10 mouse cellular contexts compared by ENCODE assay signal in genomic region chr14:60435515-60435914, GRCm38 (mm10).
DNase-seq lines count a peak whose midpoint lies in the region; ATAC-seq and TF ChIP-seq lines count a peak whose summit lies in the region.
"Had no signal": no experiment of that assay in that cellular context is flagged by ENCODE, and none has a peak within 500 bp of the region (broad histone marks: within the 10 kb centered on the region; RNA-seq: fewer than 3 reads in every experiment).

No protein-coding gene starts in this region.

- in situ Hi-C loops in ES-E14 (cut with MboI; ENCODE audit: low sequenced_read_pairs in 2 of 2, unreplicated experiment in 2 of 2), result no loop called here

- H3K27ac ChIP-seq in ES-E14 (ENCODE audit: insufficient read depth, low read depth, low read length, poor library complexity, severe bottlenecking), result no peak overlapping the region
- H3K27ac ChIP-seq in embryonic fibroblast, embryonic 13.5 days (ENCODE audit: insufficient read depth, low read length), result no peak overlapping the region
- H3K27ac ChIP-seq: forebrain, embryonic 13.5 days; hindbrain, embryonic 10.5 days; limb, embryonic 15.5 days had no signal

- DNase-seq in left cerebral cortex, adult 18-20 months (ENCODE audit: low spot score in 2 of 2), result peak; percentile 46 to 49
- no peak for DNase-seq in left cerebral cortex, adult 8-10 months (ENCODE audit: low spot score in 2 of 2)
- no peak for DNase-seq in ES-E14 (ENCODE audit: low read depth, low spot score)
- DNase-seq in adrenal gland, postnatal 10 days, result peak; percentile 43
- DNase-seq in T-cell, adult 2 months (ENCODE audit: low spot score), result no peak

- no peak overlapping the region for H3K9ac ChIP-seq in ES-E14 (ENCODE audit: insufficient read depth, low read depth, low read length, poor library complexity, severe bottlenecking)
- H3K9ac ChIP-seq: forebrain, embryonic 13.5 days; limb, embryonic 15.5 days had no signal

- H3K9me3 ChIP-seq in ES-E14 (ENCODE audit: control insufficient read depth, insufficient read depth, low read depth, low read length), result no peaks in the 10 kb centered on the region
- H3K9me3 ChIP-seq: forebrain, embryonic 13.5 days; hindbrain, embryonic 10.5 days; limb, embryonic 15.5 days had no signal

- ATAC-seq in megakaryocyte-erythroid progenitor cell, adult 5-6 weeks (replicated peaks; ENCODE audit: low FRiP score, low TSS enrichment, poor library complexity, severe bottlenecking), result no peak
- ATAC-seq: forebrain, embryonic 13.5 days had no signal

- H3K4me3 ChIP-seq in ES-E14 (ENCODE audit: insufficient read depth in 1 of 2, low read depth in 1 of 2, low read length in 2 of 2, poor library complexity in 1 of 2, severe bottlenecking in 1 of 2), result no peak overlapping the region
- no peak overlapping the region for H3K4me3 ChIP-seq in embryonic fibroblast, embryonic 13.5 days (ENCODE audit: insufficient read depth, low read length)
- H3K4me3 ChIP-seq: forebrain, embryonic 13.5 days; hindbrain, embryonic 10.5 days; limb, embryonic 15.5 days had no signal

- peak; percentile 13; the same call in 1 of the 2 replicates for TF ChIP-seq CTCF in embryonic fibroblast, embryonic 13.5 days (IDR thresholded peaks at IDR 0.05; ENCODE audit: borderline replicate concordance, insufficient read depth, low read length)

- no peaks in the 10 kb centered on the region for H3K4me1 ChIP-seq in ES-E14 (ENCODE audit: control insufficient read depth in 2 of 2, insufficient read depth in 2 of 2, low read length in 2 of 2, poor library complexity in 1 of 2)
- peaks cover 8% of the 10 kb centered on the region for H3K4me1 ChIP-seq in embryonic fibroblast, embryonic 13.5 days (ENCODE audit: control insufficient read depth, insufficient read depth, low read length)
- H3K4me1 ChIP-seq: forebrain, embryonic 13.5 days; hindbrain, embryonic 10.5 days; limb, embryonic 15.5 days had no signal

- no peaks in the 10 kb centered on the region for H3K36me3 ChIP-seq in ES-E14 (ENCODE audit: control insufficient read depth, insufficient read depth, low read length, poor library complexity, severe bottlenecking)
- H3K36me3 ChIP-seq: hindbrain, embryonic 10.5 days; limb, embryonic 15.5 days had no signal

- TF ChIP-seq POLR2A in embryonic fibroblast, embryonic 13.5 days (IDR thresholded peaks at IDR 0.05; ENCODE audit: low read depth, low read length), result no peak

TF ChIP-seq in ES-E14, 5 proteins besides CTCF, POLR2A, EP300 and RAD21:
- no peak for TF ChIP-seq ZC3H11A (IDR thresholded peaks at IDR 0.05; ENCODE audit: borderline replicate concordance, low read depth, low read length)
- TF ChIP-seq MAFK (IDR thresholded peaks at IDR 0.05; ENCODE audit: insufficient read depth, low read depth, low read length), result peak; percentile 71

Comparison
In these comparisons a context has a peak if more than half of its experiments do, and no peak if none do; other contexts are left out.
1. DNase-seq: peak in left cerebral cortex, adult 18-20 months (2 of 2) and adrenal gland, postnatal 10 days (single experiment); none in left cerebral cortex, adult 8-10 months (0 of 2), ES-E14 (single experiment) and T-cell, adult 2 months (single experiment).